Mouse (Mus musculus) heart, adult 2 months (tissue): Measurements from ENCODE around the gene Rbms1.

Source experiments
- CTCF ChIP-seq: fragments of 200-600 bp; IDR thresholded peaks from 2 replicates; pipeline ENCODE4 v1.8.1; 2022; ENCODE audit warnings: antibody characterized with exemption, mild to moderate bottlenecking, moderate library complexity
- EP300 ChIP-seq: fragments of 200-500 bp; IDR thresholded peaks from 2 replicates; pipeline ENCODE4 v1.6.1; 2011; ENCODE audit warnings: low read depth, low read length, control low read depth; ENCODE audit not compliant: insufficient read depth

GRCm38 (mm10) chr2:60788173-60788908 is 174.7 kb downstream of the Rbms1 start:
- TF ChIP-seq CTCF = no peak
- TF ChIP-seq EP300 = no peak
